Mouse (Mus musculus) kidney, adult 2 months (tissue): ENCODE measurements at regions not wholly inside any gene's neighbourhood (a gene's known extent, or its start where the extent isn't known, plus 50 kb on each side); places are given as distances from the start of the nearest gene placed in this dataset.

Experiments
- CTCF ChIP-seq: fragments of 200-500 bp; conservative IDR thresholded peaks from 2 replicates; pipeline ENCODE4 v1.5.1; 2011; ENCODE audit warnings: low read depth, mild to moderate bottlenecking, control low read depth, low read length, moderate library complexity, mixed read lengths; ENCODE audit not compliant: insufficient read depth, insufficient read length
- POLR2A ChIP-seq: fragments of 200-500 bp; IDR thresholded peaks from one replicate; pipeline ENCODE4 v1.6.1; 2011; ENCODE audit warnings: low read depth, low read length, control low read depth

GRCm38 (mm10) chr15:6981430-6981829, 106.7 kb upstream of the Osmr start:
- no peak for TF ChIP-seq CTCF
- no peak for TF ChIP-seq POLR2A
